Mouse (Mus musculus) mesoderm, embryonic 11.5 days (tissue): ENCODE measurements around the gene Frmd5.

Source experiments
- DNase-seq: peaks from one replicate; pipeline ENCODE4 v3.0.0-alpha.2; 2012; ENCODE audit warnings: low read depth, low spot score

Gene Frmd5

DNA sequence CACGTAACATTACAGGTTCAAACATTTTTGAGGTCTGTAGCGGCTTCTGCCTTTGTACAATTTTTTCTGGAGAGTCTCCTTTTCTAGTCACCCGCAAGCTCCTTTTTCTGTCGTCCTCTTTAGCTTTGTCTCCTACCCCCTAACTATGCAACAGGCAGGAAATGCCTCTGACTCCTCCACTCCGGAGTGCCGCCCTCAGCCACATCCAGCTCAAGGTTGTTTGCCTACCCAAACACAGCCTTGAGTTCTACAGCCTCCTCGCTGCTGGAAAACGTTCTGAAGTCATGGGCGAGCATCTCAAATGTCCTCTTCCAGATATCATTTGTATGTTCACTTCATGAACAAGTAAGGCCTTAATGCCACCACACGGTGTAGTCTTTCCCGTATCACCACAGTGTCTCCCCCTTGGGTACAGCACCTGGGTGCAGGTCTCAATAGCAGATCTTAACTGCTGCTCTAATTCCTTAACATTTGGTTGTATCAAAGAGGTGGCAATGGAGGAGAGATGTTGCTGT, 45.5 kb downstream of the Frmd5 start:
- no peak for DNase-seq

DNA sequence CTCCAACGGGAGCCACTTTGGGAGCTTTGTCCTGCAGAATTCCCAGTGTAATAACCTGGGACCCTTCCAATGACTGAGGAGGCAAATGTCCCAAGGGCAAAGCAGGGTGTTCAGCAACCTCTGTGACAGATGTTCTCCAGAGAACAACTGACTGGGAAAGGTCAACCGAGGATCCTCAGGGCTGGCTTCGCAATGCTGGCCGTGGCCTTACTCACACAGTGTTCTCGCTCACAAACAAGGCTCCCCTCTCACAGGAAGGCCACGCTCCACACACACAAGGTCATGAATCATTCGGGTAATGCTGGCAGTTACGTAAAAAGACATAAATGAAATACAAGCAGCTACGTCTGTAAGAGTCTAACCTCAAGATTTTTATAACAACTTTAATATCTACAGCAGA, 46.2 kb downstream of the Frmd5 start:
- no peak for DNase-seq

DNA sequence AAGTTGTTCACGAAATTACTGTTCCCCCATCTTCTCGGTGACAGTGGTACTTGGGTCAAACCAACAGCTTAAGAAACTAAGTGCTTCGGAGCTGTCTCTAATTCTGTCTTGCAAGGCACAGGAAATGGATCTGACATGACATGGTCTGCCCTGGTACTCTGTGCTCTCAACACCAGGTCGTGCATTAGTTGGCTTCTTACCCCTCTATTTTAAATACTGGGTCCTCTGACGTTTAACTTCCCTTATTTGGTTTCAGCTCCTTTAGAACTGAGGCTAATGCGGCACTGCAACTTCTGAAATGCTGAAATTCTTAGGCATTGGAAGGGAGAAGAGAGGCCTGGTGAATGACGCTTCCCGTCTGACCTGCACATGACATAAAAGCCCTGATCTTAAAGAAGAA, 48.6 kb downstream of the Frmd5 start:
- no peak for DNase-seq

DNA sequence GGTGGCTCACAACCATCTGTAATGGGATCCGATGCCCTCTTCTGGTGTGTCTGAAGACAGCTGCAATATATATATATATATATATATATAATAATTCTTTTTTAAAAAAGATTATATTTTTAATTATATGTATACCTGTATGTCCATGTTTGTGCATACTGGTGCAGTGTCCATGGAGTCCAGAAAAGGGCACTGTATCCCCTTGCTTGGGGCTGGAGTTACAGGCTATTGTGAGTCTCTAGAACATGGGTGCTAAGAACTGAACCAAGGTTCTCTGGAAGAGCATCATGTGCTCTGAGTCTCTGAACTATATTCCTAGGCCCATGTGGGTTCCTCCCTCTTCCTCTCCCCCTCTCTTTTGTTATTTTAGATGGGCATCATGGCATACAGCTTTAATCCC, 50.6 kb downstream of the Frmd5 start:
- no peak for DNase-seq

DNA sequence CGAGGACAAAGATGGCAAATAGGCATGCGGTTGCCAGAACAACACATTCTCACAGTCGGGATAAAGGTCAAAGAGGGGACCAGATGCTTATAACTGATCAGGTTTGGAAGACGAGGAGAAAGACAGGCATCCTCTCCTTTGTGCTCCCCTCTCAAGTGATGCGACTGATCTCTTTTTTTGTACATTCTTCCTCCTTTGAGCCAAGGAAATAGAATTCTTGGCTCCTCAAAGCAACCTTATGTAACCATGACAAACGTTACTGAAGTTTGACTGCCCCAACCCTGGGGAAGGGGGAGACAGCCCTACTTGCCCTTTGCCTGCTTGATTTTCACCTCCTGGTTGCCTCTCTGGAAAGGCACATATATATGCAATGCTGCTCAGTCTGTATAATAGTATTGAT, 51.8 kb downstream of the Frmd5 start:
- DNase-seq = no peak

DNA sequence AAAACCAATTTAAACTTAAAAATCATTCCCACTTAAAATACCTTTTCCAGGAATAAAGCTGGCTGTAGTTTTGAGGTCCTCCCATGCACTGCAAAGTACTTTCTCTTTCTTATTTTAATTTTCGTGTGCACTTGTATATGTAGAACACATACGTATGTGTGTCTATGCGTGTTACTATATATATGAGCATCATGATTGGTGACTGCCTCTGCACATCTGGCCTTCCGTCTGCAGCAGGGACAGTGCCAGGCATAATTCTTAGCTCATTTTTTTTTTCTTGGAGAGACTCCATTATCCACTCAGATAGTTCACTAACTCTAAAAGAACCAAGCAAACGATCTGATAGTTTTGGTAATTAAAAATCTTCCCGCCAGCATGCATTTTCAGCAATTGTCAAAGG, 56.8 kb downstream of the Frmd5 start:
- no peak for DNase-seq

DNA sequence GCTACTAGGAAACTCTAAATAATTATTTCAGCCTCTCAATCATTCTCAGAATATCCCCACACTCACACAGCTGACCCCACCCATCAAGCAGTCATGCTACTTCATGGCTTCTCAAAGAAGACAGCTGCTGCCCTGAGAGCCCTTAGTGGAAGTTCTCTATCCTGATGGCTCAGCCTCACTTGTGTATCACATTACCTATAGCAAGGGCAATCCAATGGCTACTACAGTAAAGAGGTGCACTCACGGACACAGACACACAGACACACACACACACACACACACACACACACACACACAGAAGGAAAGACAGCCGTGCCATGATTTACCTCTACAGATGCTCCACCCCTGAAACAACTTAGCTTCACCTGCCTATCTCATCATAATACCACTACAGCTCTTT, 65.7 kb downstream of the Frmd5 start:
- DNase-seq = no peak

DNA sequence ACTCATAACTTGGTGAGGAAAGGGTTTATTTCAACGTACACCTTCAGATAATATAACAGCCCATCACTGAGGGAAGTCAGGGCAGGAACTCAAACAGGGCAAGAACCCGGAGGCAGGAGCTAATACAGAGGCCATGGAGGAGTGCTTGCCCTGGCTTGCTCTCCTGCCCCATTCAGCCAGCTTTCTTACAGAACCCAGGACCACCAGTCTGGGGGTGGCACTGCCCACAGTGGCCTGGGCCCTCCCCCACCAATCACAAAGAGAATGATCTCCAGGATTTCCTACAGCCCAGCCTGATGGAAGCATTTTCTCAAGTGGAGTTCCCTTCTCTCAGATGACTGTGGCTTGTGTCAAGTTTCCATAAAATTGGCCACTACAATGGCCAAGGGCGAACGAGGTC, 67.5 kb downstream of the Frmd5 start:
- no peak for DNase-seq

DNA sequence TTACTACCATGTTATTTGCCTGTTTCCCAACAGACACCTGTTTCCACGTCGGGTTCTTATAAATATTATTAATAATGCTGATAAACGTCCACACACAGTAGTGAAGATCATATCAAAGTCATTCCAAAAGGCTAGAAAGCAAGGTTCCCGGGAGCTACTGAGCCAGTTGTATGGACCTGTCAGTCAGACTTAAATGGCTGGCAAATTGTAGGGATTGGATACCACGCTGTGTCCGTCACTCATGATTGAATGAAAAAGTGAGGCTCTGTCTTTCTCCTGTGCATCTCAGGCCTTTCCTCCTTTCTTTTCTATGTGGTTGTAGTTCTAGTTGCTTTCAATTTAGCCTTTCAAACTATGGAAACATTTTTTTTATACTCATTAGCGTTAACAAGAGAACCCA, 73.5 kb downstream of the Frmd5 start:
- no peak for DNase-seq

DNA sequence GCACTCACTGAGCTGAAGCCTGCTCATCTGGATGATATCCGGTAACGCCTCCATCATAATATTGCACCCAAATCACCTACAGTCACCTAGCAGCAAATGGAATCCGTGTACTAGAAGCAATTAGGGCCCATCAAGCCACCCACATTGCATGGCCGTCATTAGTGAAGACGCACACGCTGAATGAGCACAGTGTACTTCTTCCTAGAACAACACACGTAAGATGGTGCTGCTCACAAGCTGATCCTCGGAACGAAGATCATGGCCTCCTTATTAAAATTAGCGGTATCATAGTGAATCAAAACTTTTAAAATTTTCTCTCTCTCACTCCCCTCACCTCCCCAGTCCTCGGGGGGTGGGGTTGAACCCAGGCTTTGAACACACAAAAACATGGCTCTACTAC, 76.4 kb downstream of the Frmd5 start:
- no peak for DNase-seq

DNA sequence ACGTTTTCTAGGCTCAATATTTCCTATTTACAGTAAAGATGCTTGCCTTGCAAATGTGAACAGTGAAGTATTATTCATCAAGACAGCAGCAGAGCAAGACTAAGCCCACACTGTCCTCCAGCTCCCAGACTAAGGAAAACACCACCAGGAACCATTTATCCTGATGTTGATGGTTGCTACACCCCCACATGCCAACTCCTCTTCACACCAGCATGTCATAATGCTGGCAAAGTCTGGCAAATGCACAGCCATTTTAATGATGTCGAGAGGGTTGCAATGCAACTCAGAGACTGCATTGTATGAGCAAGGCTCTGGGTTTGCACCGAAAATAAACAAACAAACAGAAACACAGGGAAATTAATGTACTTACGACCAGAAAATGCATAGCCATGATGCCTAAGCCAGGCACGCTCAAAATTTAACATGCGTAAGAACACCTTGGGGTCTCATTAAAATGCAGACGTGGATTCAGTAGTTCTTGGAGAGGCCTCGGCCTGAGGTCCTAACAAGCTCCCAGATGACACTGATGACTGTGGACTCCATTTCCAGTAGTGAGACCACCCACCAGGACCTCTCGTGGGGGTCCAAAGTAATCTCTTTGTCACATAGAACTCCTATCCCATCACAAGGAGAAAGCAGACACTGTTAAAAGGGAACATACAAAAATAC, 77.8 kb downstream of the Frmd5 start:
- no peak for DNase-seq

DNA sequence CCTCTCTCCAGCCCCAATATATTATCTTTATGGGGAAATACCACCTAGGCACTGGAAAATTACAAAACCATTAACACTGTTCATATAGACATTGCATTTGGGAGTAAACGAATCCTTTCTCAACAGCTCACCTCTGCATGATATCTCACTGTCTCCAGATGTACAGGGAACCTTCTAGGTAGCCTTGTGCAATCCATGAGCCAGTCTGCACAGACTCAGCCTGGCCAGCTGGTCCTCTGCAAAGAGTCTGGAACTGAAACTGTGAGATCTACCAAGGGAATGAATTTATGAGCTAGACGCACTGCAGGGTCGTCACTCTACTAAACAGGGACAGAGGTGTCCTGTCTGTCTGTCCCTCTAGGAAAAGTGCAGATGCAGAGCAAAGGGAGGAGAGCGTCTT, 82.0 kb downstream of the Frmd5 start:
- no peak for DNase-seq

DNA sequence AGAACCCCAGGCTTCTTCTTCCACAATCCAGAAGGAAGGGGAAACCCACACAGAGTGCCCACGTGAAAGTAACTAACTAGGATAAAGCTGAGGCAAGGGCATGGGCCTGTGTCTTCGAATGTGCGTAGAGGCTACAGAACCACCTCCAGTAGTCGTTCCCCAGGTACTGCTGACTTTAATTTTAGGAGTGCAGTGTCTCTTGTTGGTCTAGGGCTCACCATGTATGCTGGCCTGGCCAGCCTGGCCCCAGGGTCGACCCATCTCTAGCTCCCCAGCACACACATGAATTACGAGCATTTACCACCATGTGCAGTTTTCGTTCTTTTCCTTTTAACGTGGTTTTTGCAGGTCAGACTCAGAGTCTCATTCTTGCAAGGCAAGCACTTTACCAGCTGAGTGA, 83.1 kb downstream of the Frmd5 start:
- DNase-seq = no peak

DNA sequence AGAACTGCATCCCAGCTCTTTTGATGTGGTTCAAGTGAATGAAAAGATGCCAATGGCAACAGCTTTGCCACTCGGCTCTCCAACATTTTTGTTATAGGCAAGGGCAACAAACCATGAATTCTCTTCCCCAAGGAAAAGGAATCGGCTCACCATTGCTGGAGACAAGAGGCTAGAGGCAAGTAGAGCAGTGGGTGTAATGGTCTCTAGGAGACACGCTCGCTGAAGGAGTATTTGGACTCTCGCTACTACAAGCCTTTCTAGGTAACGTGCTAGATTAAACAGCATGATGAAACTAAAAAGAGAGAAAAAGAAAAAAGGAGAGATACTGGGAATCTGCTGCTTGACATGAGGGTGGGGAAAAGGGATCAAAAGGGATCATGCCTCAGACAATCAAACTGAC, 87.9 kb downstream of the Frmd5 start:
- no peak for DNase-seq

DNA sequence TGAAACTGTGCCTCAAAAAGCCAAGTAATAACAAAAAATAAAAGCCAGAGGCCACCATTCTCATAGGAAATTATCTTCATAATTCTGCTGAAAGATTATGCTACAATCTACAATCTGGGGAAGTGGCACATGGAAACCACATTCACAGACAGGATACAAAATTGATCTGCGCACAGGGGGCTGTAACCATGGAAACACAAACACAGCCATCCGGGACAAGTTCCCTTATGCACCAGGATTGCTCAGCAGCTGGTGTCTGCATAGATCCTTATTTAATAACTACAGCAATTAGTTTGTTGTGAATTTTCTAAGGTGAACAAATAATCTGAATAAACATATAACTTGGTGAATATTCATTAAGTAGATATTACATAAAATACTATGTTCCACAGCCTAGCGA, 89.8 kb downstream of the Frmd5 start:
- DNase-seq = peak; percentile 31

DNA sequence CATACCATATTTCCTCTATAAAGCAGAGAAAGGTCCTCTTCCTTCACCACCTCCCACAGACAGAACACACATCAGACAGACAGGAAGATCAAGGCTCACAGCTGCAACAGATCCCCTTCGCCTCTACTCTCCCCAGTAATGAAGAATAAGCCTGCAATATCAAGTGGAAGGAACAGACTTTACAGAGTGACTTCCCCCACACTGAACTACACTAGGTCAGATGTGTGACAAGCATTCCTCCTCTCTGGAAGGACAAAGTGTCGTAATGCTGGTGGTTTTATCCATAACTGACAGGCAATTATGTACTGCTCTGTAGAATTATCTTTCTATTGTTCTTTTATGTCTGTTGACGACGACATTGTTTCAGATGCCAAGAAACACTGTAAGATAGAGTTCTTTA, 93.3 kb downstream of the Frmd5 start:
- no peak for DNase-seq

DNA sequence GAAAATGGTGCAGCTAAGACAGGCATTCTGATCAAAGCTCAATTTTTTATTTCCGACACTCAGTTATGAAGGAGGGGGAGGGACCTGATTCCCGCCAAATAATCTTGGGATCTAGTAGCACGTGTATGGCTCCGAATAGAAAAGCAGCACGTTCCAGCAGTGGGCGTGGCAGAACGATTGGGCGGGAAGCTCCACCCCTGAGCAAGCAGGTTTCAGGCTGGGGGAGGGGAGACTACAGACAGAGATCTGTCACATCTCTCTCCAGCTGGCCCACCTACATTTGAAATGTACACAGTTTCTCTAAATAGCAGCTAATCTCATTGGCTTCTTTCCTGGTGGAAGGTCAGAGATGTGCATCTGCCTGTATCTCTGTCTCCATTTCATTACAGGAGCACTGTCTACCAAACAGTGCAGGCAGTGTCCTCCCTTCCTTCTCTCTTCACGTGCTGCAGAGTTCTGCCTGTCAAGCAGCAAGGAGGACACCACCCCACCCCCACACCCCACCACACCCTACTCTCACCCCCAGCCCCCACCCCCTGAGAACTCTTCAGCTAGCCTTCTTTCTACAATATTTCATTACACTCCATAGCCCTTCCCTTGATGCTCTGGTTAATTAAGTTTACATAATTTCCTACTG, 95.0 kb downstream of the Frmd5 start:
- DNase-seq = no peak

DNA sequence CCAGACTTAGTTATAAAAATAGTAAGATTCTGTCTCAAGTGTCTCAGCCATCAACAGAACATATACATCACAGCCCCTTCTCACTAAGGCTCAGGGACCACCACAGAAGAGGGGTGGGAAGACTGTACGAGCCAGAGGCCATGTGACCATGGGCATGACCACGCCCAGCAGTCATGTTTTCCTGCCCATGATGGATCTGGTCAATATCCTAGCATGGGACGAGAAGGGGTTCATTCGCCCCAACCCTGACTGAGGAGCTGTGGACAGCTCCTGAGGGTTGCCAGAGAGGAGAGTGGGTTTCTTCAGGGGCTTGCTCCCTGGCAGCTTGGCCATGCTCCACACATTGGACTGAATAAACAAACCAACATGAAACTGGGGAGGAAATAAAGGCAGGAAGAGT, 97.8 kb downstream of the Frmd5 start:
- DNase-seq = no peak

DNA sequence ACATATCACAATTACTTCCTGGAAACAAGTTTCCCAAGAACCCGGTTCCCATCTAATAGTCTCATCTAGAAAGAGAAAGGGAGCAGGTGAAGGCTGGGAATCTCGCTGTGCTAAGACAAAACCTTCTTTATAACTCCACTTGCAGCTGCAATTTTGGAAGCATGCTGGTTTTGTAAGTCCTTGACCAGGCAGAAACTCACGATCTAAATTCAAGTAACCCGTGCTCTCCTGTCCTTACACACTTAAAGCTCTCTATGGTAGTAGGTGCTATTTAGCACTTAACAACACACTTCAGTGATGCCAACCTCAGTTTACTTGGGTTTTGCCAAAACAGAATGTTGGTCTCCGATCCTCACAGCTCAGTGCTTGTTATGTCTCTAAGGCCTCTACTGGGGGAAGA, 99.4 kb downstream of the Frmd5 start:
- DNase-seq = no peak

DNA sequence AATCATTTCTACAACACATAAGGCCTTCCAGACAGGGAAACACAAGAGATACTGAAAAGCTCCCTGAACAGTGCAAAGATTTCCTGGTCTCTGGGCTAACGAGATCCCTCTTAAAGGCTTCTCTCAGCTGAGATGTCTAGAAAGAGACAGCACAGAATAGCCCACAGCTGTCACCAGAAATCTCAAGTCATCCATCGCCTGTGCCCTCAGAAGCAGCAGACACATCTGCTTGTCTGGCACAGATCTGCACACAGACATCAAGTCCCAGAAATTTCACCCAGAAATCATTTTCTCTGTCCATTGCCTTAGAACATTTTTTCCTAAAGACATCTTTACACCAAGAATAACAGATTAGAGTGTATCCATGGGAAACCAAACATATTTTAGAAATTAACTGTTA, 101.1 kb downstream of the Frmd5 start:
- DNase-seq = no peak

DNA sequence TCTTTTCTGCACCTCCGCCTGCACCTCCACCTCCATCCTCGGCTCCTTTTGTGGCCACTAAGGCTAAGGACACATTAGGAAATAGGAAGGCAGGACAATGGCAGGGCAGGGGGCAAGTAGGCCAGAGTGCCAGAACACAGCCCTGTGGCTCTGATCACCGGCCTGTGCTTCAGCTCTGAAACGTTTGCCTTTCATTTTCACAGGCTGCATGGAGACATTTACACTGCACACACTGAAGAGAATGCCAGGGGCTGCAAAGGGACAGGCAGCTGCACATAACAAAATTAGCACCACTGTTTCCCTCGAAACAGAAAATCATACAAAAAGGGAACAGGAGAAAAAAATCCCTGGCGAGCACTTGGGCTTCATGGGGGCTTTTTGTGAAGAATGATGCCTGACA, 107.6 kb downstream of the Frmd5 start:
- DNase-seq = no peak

DNA sequence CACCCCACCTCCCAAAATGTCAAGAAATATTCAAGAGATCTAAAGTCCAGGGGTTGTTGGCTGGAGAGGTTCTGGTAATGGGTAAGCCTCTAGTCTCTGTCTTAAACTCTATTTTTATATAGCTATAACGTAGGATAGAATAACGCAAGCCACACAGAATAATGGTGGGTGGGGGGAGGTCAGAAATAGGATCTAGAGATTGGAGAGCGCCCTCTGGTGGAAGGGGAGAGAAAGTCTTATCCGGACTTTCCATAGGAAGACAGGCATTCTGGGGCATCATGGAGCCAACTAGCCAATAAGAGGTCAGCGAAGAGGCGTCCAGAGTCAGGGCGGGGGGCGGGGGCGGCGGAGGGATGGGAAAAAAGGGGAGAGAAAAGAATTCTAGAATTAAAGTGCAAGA, 111.5 kb downstream of the Frmd5 start:
- no peak for DNase-seq

DNA sequence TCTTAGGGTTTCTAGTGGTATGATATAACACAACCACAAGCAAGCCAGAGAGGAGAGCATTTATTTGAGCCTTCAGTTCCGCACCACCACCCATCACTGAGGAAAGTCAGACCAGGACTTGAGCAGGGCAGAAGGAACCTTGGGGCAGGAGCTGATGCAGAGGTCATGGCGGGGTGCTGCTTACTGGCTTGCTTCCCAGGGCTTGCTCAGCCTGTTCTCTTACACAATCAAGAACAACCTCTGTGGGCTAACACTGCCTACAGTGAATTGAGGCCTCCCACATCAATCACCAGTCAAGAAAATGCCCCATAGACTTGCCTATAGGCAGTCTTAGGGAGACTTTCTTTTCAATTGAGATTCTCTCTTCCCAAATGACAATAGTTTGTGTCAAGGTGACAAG, 118.8 kb downstream of the Frmd5 start:
- no peak for DNase-seq

DNA sequence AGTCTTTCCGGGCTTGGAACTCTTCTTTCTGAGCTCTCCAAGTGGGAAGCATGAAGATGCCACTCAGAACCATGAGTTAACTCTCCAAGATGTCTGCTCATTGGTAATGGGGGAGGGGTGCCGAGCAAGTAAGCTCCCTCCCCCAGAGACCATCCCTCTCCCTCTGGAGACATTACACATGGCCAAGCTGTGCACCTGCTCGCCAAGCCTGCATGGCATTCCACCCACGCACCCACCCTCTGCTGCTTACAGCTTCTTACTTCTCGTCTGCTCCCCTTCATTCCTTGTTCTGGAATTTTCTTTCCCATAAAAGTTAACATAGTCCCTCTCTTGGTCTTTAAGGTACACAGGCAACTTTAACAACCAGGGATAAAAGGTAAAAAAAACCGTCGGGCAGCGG, 123.3 kb downstream of the Frmd5 start:
- no peak for DNase-seq
